Mouse (Mus musculus) cortical plate, adult 2 months (tissue): ENCODE results near the gene Hykk. TPM values are rescaled to one million over a fixed set of nuclear protein-coding genes. Genes with fewer than 3 reads are reported as not detected.
A peak's percentile ranks its signal among the peaks of the same experiment; 100 is the strongest.

Source experiments
- H3K27ac ChIP-seq: fragments of 200-500 bp; 2 replicates; pipeline ENCODE4 v1.5.1; 2012; ENCODE audit warnings: low read length, control low read depth, inconsistent platforms; ENCODE audit not compliant: insufficient read depth
- H3K4me1 ChIP-seq: fragments of 200-500 bp; 2 replicates; pipeline ENCODE4 v1.6.1; 2011; ENCODE audit warnings: low read length; ENCODE audit not compliant: control insufficient read depth, insufficient read depth
- H3K4me3 ChIP-seq: fragments of 200-500 bp; 2 replicates; pipeline ENCODE4 v1.5.1; 2011; ENCODE audit warnings: mild to moderate bottlenecking, low read length, control low read depth; ENCODE audit not compliant: insufficient read depth
- CTCF ChIP-seq: fragments of 200-500 bp; IDR thresholded peaks from 2 replicates; pipeline ENCODE4 v1.5.1; 2011; ENCODE audit warnings: mild to moderate bottlenecking, control low read depth, low read length; ENCODE audit not compliant: insufficient read depth; ENCODE audit errors: extremely low read depth
- POLR2A ChIP-seq: fragments of 200-500 bp; IDR thresholded peaks from 2 replicates; pipeline ENCODE4 v1.6.1; 2011; ENCODE audit warnings: mild to moderate bottlenecking, low read length, control low read depth; ENCODE audit not compliant: insufficient read depth; ENCODE audit errors: extremely low read depth
- polyA plus RNA-seq: library from polyadenylated mRNA; depleted of rRNA; stranded (reverse); fragments of >200 nt; gene quantifications from 2 replicates; pipeline ENCODE4 v1.2.3, GENCODE M21; 2012; rRNA removed

Gene Hykk
- 1.1 and 1.2 TPM in 2 replicates for polyA plus RNA-seq

- TF ChIP-seq POLR2A (peak; percentile 62; the same call in 1 of the 2 replicates), CTCF (no peak)
- no peaks in the 10 kb centered on the region for H3K4me1 ChIP-seq
- no peak within 1 kb of the TSS for H3K27ac ChIP-seq
Observed at GRCm38 (mm10) chr9:54917010-54917677, at the start of gene Hykk. Gene Hykk, plus strand, starts transcription at chr9:54917283.

GRCm38 (mm10) chr9:54878759-54879158 is 38.3 kb upstream of the Hykk start:
- Histone ChIP-seq H3K27ac (no peak overlapping the region), H3K4me3 (no peak overlapping the region), H3K4me1 (no peaks in the 10 kb centered on the region; the same call in 1 of the 2 replicates)
- no peak for TF ChIP-seq POLR2A
- TF ChIP-seq CTCF = no peak

More at GRCm38 (mm10) chr9:54917010-54917677, at the start of gene Hykk:
- H3K4me3 ChIP-seq = peak within 1 kb of the TSS; percentile 54

- TF ChIP-seq POLR2A (no peak), CTCF (no peak)
- Histone ChIP-seq H3K27ac (no peak overlapping the region), H3K4me1 (no peaks in the 10 kb centered on the region), H3K4me3 (no peak overlapping the region)
Observed at GRCm38 (mm10) chr9:54892111-54892510, 25.0 kb upstream of the Hykk start.

- TF ChIP-seq POLR2A (no peak), CTCF (peak; percentile 33)
- H3K4me1 ChIP-seq = no peaks in the 10 kb centered on the region
- no peak overlapping the region for H3K27ac ChIP-seq
- no peak overlapping the region for H3K4me3 ChIP-seq
Observed at GRCm38 (mm10) chr9:54897097-54897496, 20.0 kb upstream of the Hykk start.

GRCm38 (mm10) chr9:54909446-54909845 is 7.6 kb upstream of the Hykk start:
- no peaks in the 10 kb centered on the region for H3K4me1 ChIP-seq
- TF ChIP-seq CTCF (no peak), POLR2A (no peak)
- no peak overlapping the region for H3K27ac ChIP-seq
- H3K4me3 ChIP-seq = no peak overlapping the region

- Histone ChIP-seq H3K27ac (no peak overlapping the region), H3K4me1 (no peaks in the 10 kb centered on the region), H3K4me3 (no peak overlapping the region)
- no peak for TF ChIP-seq POLR2A
- TF ChIP-seq CTCF = no peak
Observed at GRCm38 (mm10) chr9:54915576-54915975, 1.5 kb upstream of the Hykk start.

- H3K4me1 ChIP-seq = no peaks in the 10 kb centered on the region
- TF ChIP-seq POLR2A = no peak
- no peak for TF ChIP-seq CTCF
- H3K4me3 ChIP-seq = no peak overlapping the region; the same call in 1 of the 2 replicates
- H3K27ac ChIP-seq = no peak overlapping the region
Observed at GRCm38 (mm10) chr9:54916401-54916800, 682 bp upstream of the Hykk start.

- TF ChIP-seq POLR2A (no peak), CTCF (no peak)
- Histone ChIP-seq H3K4me1 (no peaks in the 10 kb centered on the region), H3K27ac (no peak overlapping the region), H3K4me3 (no peak overlapping the region)
Observed at GRCm38 (mm10) chr9:54918191-54918590, 1.1 kb downstream of the Hykk start.

GRCm38 (mm10) chr9:54918781-54919180 is 1.7 kb downstream of the Hykk start:
- H3K4me3 ChIP-seq = no peak overlapping the region
- H3K27ac ChIP-seq = no peak overlapping the region
- TF ChIP-seq POLR2A (no peak), CTCF (no peak)
- H3K4me1 ChIP-seq = no peaks in the 10 kb centered on the region

- Histone ChIP-seq H3K27ac (no peak overlapping the region), H3K4me3 (no peak overlapping the region), H3K4me1 (no peaks in the 10 kb centered on the region)
- TF ChIP-seq POLR2A = no peak
- no peak for TF ChIP-seq CTCF
Observed at GRCm38 (mm10) chr9:54919946-54920345, 2.9 kb downstream of the Hykk start.

GRCm38 (mm10) chr9:54930741-54931140 is 13.7 kb downstream of the Hykk start:
- H3K27ac ChIP-seq = no peak overlapping the region
- TF ChIP-seq CTCF (no peak), POLR2A (no peak)
- H3K4me1 ChIP-seq = no peaks in the 10 kb centered on the region
- no peak overlapping the region for H3K4me3 ChIP-seq
